Mouse (Mus musculus): ENCODE data around the gene Ubxn7.

GRCm38 (mm10) chr16:32379575-32379974 is 47.5 kb downstream of the Ubxn7 start:
- TF ChIP-seq EP300 (IDR thresholded peaks at IDR 0.05; ENCODE audit: low read depth) (no peak), CTCF (IDR thresholded peaks at IDR 0.05; ENCODE audit: low read depth) (no peak)

Data from heart, postnatal 0 days (tissue).